Mouse (Mus musculus): ENCODE data around the gene Sh3bgrl2. TPM values are rescaled to one million over a fixed set of nuclear protein-coding genes. Genes with fewer than 3 reads are reported as not detected.

Sh3bgrl2 gene
- total and polyA plus RNA-seq, 3 experiments: not detected

- Histone ChIP-seq H3K79me2 (ENCODE audit: control insufficient read depth, insufficient read depth, low read length, poor library complexity) (no peaks in the 10 kb centered on the region), H3K4me3 (ENCODE audit: control insufficient read depth in 1 of 2, insufficient read depth in 1 of 2, low read depth in 2 of 2, low read length in 2 of 2) (no peak overlapping the region), H3K9me3 (replicated peaks; ENCODE audit: insufficient read depth, low read length) (no peaks in the 10 kb centered on the region), H3K27ac (ENCODE audit: control insufficient read depth, low read depth, low read length) (no peak overlapping the region), H3K36me3 (ENCODE audit: control insufficient read depth in 1 of 2, insufficient read depth in 2 of 2, low read length in 2 of 2) (no peaks in the 10 kb centered on the region), H3K9ac (ENCODE audit: control insufficient read depth, low read depth, low read length, poor library complexity, severe bottlenecking) (no peak overlapping the region), H3K27me3 (ENCODE audit: control insufficient read depth in 1 of 2, insufficient read depth in 2 of 2, low read length in 2 of 2) (no peaks in the 10 kb centered on the region; a peak in 1 of 4 replicates), H3K4me1 (ENCODE audit: control insufficient read depth in 1 of 2, insufficient read depth in 2 of 2, low read length in 2 of 2) (no peaks in the 10 kb centered on the region)
- TF ChIP-seq BHLHE40 (IDR thresholded peaks at IDR 0.05; ENCODE audit: borderline replicate concordance, low read depth, low read length) (no peak), ZNF384 (IDR thresholded peaks at IDR 0.05; ENCODE audit: low read depth, low read length) (no peak), ELF1 (IDR thresholded peaks at IDR 0.05; ENCODE audit: low read depth, low read length) (no peak), ZC3H11A (IDR thresholded peaks at IDR 0.05; ENCODE audit: low read depth, low read length) (no peak), MAFK (IDR thresholded peaks at IDR 0.05; ENCODE audit: borderline replicate concordance, low read depth, low read length) (no peak), CHD2 (IDR thresholded peaks at IDR 0.05; ENCODE audit: low read length) (no peak), NRF1 (IDR thresholded peaks at IDR 0.05; ENCODE audit: insufficient read depth, low read depth, low read length, poor library complexity, severe bottlenecking) (no peak), EP300 (IDR thresholded peaks at IDR 0.05; ENCODE audit: low read depth in 1 of 2, low read length in 2 of 2) (no peak), USF2 (IDR thresholded peaks at IDR 0.05; ENCODE audit: borderline replicate concordance in 1 of 2, insufficient read depth in 1 of 2, low read depth in 1 of 2, low read length in 2 of 2) (no peak), UBTF (IDR thresholded peaks at IDR 0.05; ENCODE audit: borderline replicate concordance, insufficient read depth, low read depth, low read length) (no peak), MEF2A (IDR thresholded peaks at IDR 0.05; ENCODE audit: extremely low read depth, insufficient replicate concordance, low read depth, low read length, poor library complexity, severe bottlenecking) (no peak), POLR2AphosphoS2 (IDR thresholded peaks at IDR 0.05; ENCODE audit: low read length) (no peak), NELFE (IDR thresholded peaks at IDR 0.05; ENCODE audit: low read depth, low read length) (no peak)
- DNase-seq (ENCODE audit: low read depth, low spot score): no peak
These were observed 898 bp upstream of the Sh3bgrl2 start for GRCm38 (mm10) chr9:83547229-83547628.

- no peak overlapping the region for H3K27ac ChIP-seq (ENCODE audit: control insufficient read depth, low read depth, low read length)
- no peak overlapping the region for H3K4me3 ChIP-seq (ENCODE audit: control insufficient read depth in 1 of 2, insufficient read depth in 1 of 2, low read depth in 2 of 2, low read length in 2 of 2)
- TF ChIP-seq POLR2AphosphoS2 (IDR thresholded peaks at IDR 0.05; ENCODE audit: low read length) (no peak), MYC (IDR thresholded peaks at IDR 0.05; ENCODE audit: low read depth, low read length) (no peak), GATA1 (IDR thresholded peaks at IDR 0.05; ENCODE audit: low read depth, low read length) (no peak), GABPA (IDR thresholded peaks at IDR 0.05; ENCODE audit: low read depth, low read length) (no peak), TCF12 (IDR thresholded peaks at IDR 0.05; ENCODE audit: low read depth, low read length) (no peak), ZC3H11A (IDR thresholded peaks at IDR 0.05; ENCODE audit: low read depth, low read length) (no peak), ZMIZ1 (IDR thresholded peaks at IDR 0.05; ENCODE audit: low read depth, low read length) (no peak), BHLHE40 (IDR thresholded peaks at IDR 0.05; ENCODE audit: borderline replicate concordance, low read depth, low read length) (no peak), UBTF (IDR thresholded peaks at IDR 0.05; ENCODE audit: borderline replicate concordance, insufficient read depth, low read depth, low read length) (no peak), MYB (IDR thresholded peaks at IDR 0.05; ENCODE audit: low read depth, low read length) (no peak), NRF1 (IDR thresholded peaks at IDR 0.05; ENCODE audit: insufficient read depth, low read depth, low read length, poor library complexity, severe bottlenecking) (no peak), CTCF (IDR thresholded peaks at IDR 0.05 in 2 of 3, conservative IDR thresholded peaks at IDR 0.05 in 1 of 3; ENCODE audit: control insufficient read depth in 1 of 3, insufficient read depth in 1 of 3, low read depth in 2 of 3, low read length in 3 of 3, poor library complexity in 1 of 3, severe bottlenecking in 1 of 3) (no peak), USF2 (IDR thresholded peaks at IDR 0.05; ENCODE audit: borderline replicate concordance in 1 of 2, insufficient read depth in 1 of 2, low read depth in 1 of 2, low read length in 2 of 2) (no peak), POLR2AphosphoS5 (IDR thresholded peaks at IDR 0.05; ENCODE audit: borderline replicate concordance, low read depth, low read length) (no peak), HCFC1 (IDR thresholded peaks at IDR 0.05; ENCODE audit: low read depth, low read length) (no peak), MAFK (IDR thresholded peaks at IDR 0.05; ENCODE audit: borderline replicate concordance, low read depth, low read length) (no peak), MAX (IDR thresholded peaks at IDR 0.05; ENCODE audit: low read length) (no peak)
- H3K36me3 ChIP-seq (ENCODE audit: control insufficient read depth in 1 of 2, insufficient read depth in 2 of 2, low read length in 2 of 2): no peaks in the 10 kb centered on the region
- no peak overlapping the region for H3K9ac ChIP-seq (ENCODE audit: control insufficient read depth, low read depth, low read length, poor library complexity, severe bottlenecking)
- DNase-seq (ENCODE audit: low read depth, low spot score): no peak
- H3K9me3 ChIP-seq (replicated peaks; ENCODE audit: insufficient read depth, low read length): no peaks in the 10 kb centered on the region
- H3K79me2 ChIP-seq (ENCODE audit: control insufficient read depth, insufficient read depth, low read length, poor library complexity): no peaks in the 10 kb centered on the region
- H3K4me1 ChIP-seq (ENCODE audit: control insufficient read depth in 1 of 2, insufficient read depth in 2 of 2, low read length in 2 of 2): no peaks in the 10 kb centered on the region
- H3K27me3 ChIP-seq (ENCODE audit: control insufficient read depth in 1 of 2, insufficient read depth in 2 of 2, low read length in 2 of 2): no peaks in the 10 kb centered on the region; a peak in 1 of 4 replicates
These were observed 1.7 kb downstream of the Sh3bgrl2 start for GRCm38 (mm10) chr9:83549866-83550265.

All from MEL (cell line).